Mouse (Mus musculus) spleen, adult 2 months (tissue): ENCODE data around the gene Snw1.

Experiments
- CTCF ChIP-seq: fragments of 200-500 bp; IDR thresholded peaks from 2 replicates; pipeline ENCODE4 v1.5.1; 2011; ENCODE audit warnings: mild to moderate bottlenecking, inconsistent platforms; ENCODE audit not compliant: insufficient read depth, insufficient read length, insufficient replicate concordance; ENCODE audit errors: extremely low read depth
- POLR2A ChIP-seq: fragments of 200-500 bp; IDR thresholded peaks from 2 replicates; pipeline ENCODE4 v1.6.1; 2011; ENCODE audit warnings: low read depth, low read length, inconsistent platforms

- TF ChIP-seq POLR2A: no peak
- no peak for TF ChIP-seq CTCF
Measured at GRCm38 (mm10) chr12:87423700-87424099, 48.4 kb downstream of the Snw1 start.
